Mouse (Mus musculus) lung, postnatal 0 days (tissue): ENCODE measurements around the gene Btd.

Experiments used
- CTCF ChIP-seq: IDR thresholded peaks from 2 replicates; pipeline ENCODE4 v1.5.1; 2016; ENCODE audit warnings: antibody characterized with exemption, mild to moderate bottlenecking
- EP300 ChIP-seq: IDR thresholded peaks from 2 replicates; pipeline ENCODE4 v1.6.1; 2016; ENCODE audit warnings: antibody characterized with exemption, mild to moderate bottlenecking, control low read depth

DNA sequence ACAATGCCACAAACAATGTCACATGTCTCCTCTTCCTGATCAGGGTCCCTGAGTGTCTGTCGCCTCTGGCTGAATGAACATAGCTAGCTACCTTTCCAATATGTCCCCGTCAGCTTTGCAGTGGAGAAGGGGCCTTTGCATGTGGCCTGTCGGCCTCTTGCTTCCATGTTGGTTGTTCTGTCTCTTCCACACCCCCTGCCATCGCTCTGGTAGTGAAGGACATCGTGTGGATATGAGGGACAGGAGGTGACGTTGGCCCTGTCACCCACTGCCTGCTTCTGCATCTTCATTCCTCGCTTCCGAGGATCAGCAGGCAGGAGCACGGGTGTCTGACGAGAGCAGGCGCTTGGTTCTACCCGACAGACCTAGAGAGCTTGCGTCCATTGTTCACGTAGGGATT lies 14.6 kb downstream of the Btd start:
- TF ChIP-seq EP300 = no peak
- no peak for TF ChIP-seq CTCF
